Comparison of ENCODE assay signal across 8 mouse cellular contexts in the genomic region with DNA sequence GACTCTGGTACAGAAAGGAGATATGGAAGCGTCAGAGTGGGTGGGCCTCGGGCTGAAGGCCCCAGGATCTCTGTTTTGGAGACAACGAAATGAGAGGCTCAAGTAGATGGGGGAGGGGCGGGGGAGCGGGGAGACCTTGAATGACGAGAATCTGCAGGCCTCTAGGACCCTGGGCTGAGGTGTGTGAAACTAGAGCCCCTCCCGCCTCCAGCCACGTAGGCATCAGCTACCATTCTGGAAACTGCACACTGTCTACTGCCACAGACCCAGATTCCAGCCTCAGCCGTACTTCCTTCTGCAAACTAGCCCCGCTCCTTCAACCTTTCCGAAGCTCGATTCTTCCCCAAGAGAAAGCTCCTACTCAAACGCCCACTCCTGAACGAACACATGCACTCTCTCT. TPM values are rescaled to one million over a fixed set of nuclear protein-coding genes. Genes with fewer than 3 reads are reported as not detected.
DNase-seq lines count a peak whose midpoint lies in the region; ATAC-seq and TF ChIP-seq lines count a peak whose summit lies in the region.

No protein-coding gene starts in this region.

- ATAC-seq in cerebellum, adult (ENCODE audit: insufficient number of reproducible peaks, low FRiP score, low TSS enrichment) = no peak
- peak; percentile 72 for ATAC-seq in embryonic facial prominence, embryonic 12.5 days (ENCODE audit: insufficient number of reproducible peaks, insufficient read depth, low FRiP score, low TSS enrichment)
- peak; percentile 42; the same call in 1 of the 2 replicates for ATAC-seq in intestine, embryonic 15.5 days
- peak; percentile 84 for ATAC-seq in midbrain, postnatal 0 days (ENCODE audit: low FRiP score)

- H3K36me3 ChIP-seq in E14TG2a.4 (ENCODE audit: insufficient read depth, low read length) = no peaks in the 10 kb centered on the region
- peaks cover 27% of the 10 kb centered on the region for H3K36me3 ChIP-seq in embryonic facial prominence, embryonic 12.5 days
- no peaks in the 10 kb centered on the region for H3K36me3 ChIP-seq in intestine, embryonic 15.5 days
- peaks cover 20% of the 10 kb centered on the region for H3K36me3 ChIP-seq in midbrain, postnatal 0 days (ENCODE audit: insufficient read depth, low read length)

- H3K27ac ChIP-seq in embryonic facial prominence, embryonic 12.5 days = peak overlapping the region; percentile 99
- H3K27ac ChIP-seq in intestine, embryonic 15.5 days = peak overlapping the region; percentile 95; the same call in 1 of the 2 replicates
- H3K27ac ChIP-seq in midbrain, postnatal 0 days (ENCODE audit: low read depth, low read length) = peak overlapping the region; percentile 99

- H3K4me3 ChIP-seq in E14TG2a.4 (replicated peaks; ENCODE audit: low read length) = peak overlapping the region; percentile 82
- H3K4me3 ChIP-seq in embryonic facial prominence, embryonic 12.5 days = peak overlapping the region; percentile 87
- peak overlapping the region; percentile 81 for H3K4me3 ChIP-seq in intestine, embryonic 15.5 days (replicated peaks)
- H3K4me3 ChIP-seq in midbrain, postnatal 0 days (ENCODE audit: low read depth, low read length) = peak overlapping the region; percentile 67

- DNase-seq in cerebellum, adult 11 months = peak; percentile 46
- DNase-seq in midbrain, postnatal 0 days (ENCODE audit: low spot score) = peak; percentile 90
- DNase-seq in gastrocnemius, adult 8-10 months (ENCODE audit: low spot score in 2 of 2) = no peak
- no peak for DNase-seq in kidney, adult 8-10 months

- WGBS in embryonic facial prominence, embryonic 12.5 days = under 1% methylated on average over 13 of the region's 14 CpGs
- 9% methylated on average over 14 of the region's 14 CpGs for WGBS in intestine, embryonic 15.5 days
- 5% methylated on average over 14 of the region's 14 CpGs for WGBS in midbrain, postnatal 0 days

- peaks cover 72% of the 10 kb centered on the region for H3K4me1 ChIP-seq in E14TG2a.4 (replicated peaks; ENCODE audit: low read depth, low read length)
- H3K4me1 ChIP-seq in embryonic facial prominence, embryonic 12.5 days = peaks cover 24% of the 10 kb centered on the region
- peaks cover 23% of the 10 kb centered on the region for H3K4me1 ChIP-seq in intestine, embryonic 15.5 days (replicated peaks)
- H3K4me1 ChIP-seq in midbrain, postnatal 0 days (ENCODE audit: insufficient read depth, low read length) = peaks cover 14% of the 10 kb centered on the region

- H3K27me3 ChIP-seq in E14TG2a.4 (ENCODE audit: insufficient read depth, low read length) = peaks cover 52% of the 10 kb centered on the region
- H3K27me3 ChIP-seq in embryonic facial prominence, embryonic 12.5 days = no peaks in the 10 kb centered on the region
- H3K27me3 ChIP-seq in intestine, embryonic 15.5 days (replicated peaks) = peaks cover 15% of the 10 kb centered on the region; the same call in 1 of the 2 replicates
- no peaks in the 10 kb centered on the region for H3K27me3 ChIP-seq in midbrain, postnatal 0 days (ENCODE audit: insufficient read depth, low read length)

- peak overlapping the region; percentile 97 for H3K9ac ChIP-seq in embryonic facial prominence, embryonic 12.5 days
- H3K9ac ChIP-seq in intestine, embryonic 15.5 days = peak overlapping the region; percentile 83
- H3K9ac ChIP-seq in midbrain, postnatal 0 days (replicated peaks; ENCODE audit: low read length, poor library complexity, severe bottlenecking) = peak overlapping the region; percentile 95

- H3K9me3 ChIP-seq in E14TG2a.4 (ENCODE audit: low read length) = no peaks in the 10 kb centered on the region
- no peaks in the 10 kb centered on the region for H3K9me3 ChIP-seq in embryonic facial prominence, embryonic 12.5 days
- no peaks in the 10 kb centered on the region for H3K9me3 ChIP-seq in intestine, embryonic 15.5 days
- no peaks in the 10 kb centered on the region for H3K9me3 ChIP-seq in midbrain, postnatal 0 days (ENCODE audit: low read length)

- H3K4me2 ChIP-seq in embryonic facial prominence, embryonic 12.5 days (replicated peaks) = peak overlapping the region; percentile 76
- peak overlapping the region; percentile 95 for H3K4me2 ChIP-seq in intestine, embryonic 15.5 days (replicated peaks)
- peak overlapping the region; percentile 86 for H3K4me2 ChIP-seq in midbrain, postnatal 0 days (ENCODE audit: low read depth, low read length, poor library complexity, severe bottlenecking)

- no peak for TF ChIP-seq CTCF in E14TG2a.4 (conservative IDR thresholded peaks at IDR 0.05; ENCODE audit: low read length)
- no peak for TF ChIP-seq CTCF in midbrain, postnatal 0 days (IDR thresholded peaks at IDR 0.05)

RNA-seq across cellular contexts. Expression of a gene that starts 1.2 kb away (rescaled TPM):
- 61.7 and 68.9 TPM in 2 replicates for polyA plus RNA-seq in embryonic facial prominence, embryonic 12.5 days (2016; fragmentation: Nextera tagmentation; extraction: Ambion mirVana)
- 17.9 and 20.1 TPM in 2 replicates for polyA plus RNA-seq in intestine, embryonic 15.5 days (2015; fragmentation: Nextera tagmentation; extraction: Ambion mirVana)
- total RNA-seq in midbrain, postnatal 0 days (2014; rRNA removed) = 67.4 and 74.4 TPM in 2 replicates
- 9.8 and 11.2 TPM in 2 replicates for polyA plus RNA-seq in midbrain, postnatal 0 days (2015; fragmentation: Nextera tagmentation; extraction: Ambion mirVana)
- 1 to 10 TPM; 2.0 to 4.5 (median 3.3) TPM for total RNA-seq in gastrocnemius, adult 8-10 months (2022)

RNA-seq across cellular contexts. Expression of a gene that starts 7.5 kb away (rescaled TPM):
- 3.4 and 3.6 TPM in 2 replicates for polyA plus RNA-seq in embryonic facial prominence, embryonic 12.5 days (2016; fragmentation: Nextera tagmentation; extraction: Ambion mirVana)
- 0.99 and 1.1 TPM in 2 replicates for polyA plus RNA-seq in intestine, embryonic 15.5 days (2015; fragmentation: Nextera tagmentation; extraction: Ambion mirVana)
- total RNA-seq in midbrain, postnatal 0 days (2014; rRNA removed) = 198 and 225 TPM in 2 replicates
- polyA plus RNA-seq in midbrain, postnatal 0 days (2015; fragmentation: Nextera tagmentation; extraction: Ambion mirVana) = 38.3 and 39.3 TPM in 2 replicates
- total RNA-seq in gastrocnemius, adult 8-10 months (2022) = not detected

RNA-seq across cellular contexts. Expression of a gene that starts 16.2 kb away (rescaled TPM):
- polyA plus RNA-seq in embryonic facial prominence, embryonic 12.5 days (2016; fragmentation: Nextera tagmentation; extraction: Ambion mirVana) = 0.58 and 1.0 TPM in 2 replicates
- polyA plus RNA-seq in intestine, embryonic 15.5 days (2015; fragmentation: Nextera tagmentation; extraction: Ambion mirVana) = 1.2 and 1.3 TPM in 2 replicates
- 0.52 and 0.66 TPM in 2 replicates for total RNA-seq in midbrain, postnatal 0 days (2014; rRNA removed)
- polyA plus RNA-seq in midbrain, postnatal 0 days (2015; fragmentation: Nextera tagmentation; extraction: Ambion mirVana) = 0.23 and 1.1 TPM in 2 replicates
- total RNA-seq in gastrocnemius, adult 8-10 months (2022) = 1 to 10 TPM in 2 of 4 experiments, under 1 TPM in 2; 0.70 to 1.1 (median 1.0) TPM

RNA-seq across cellular contexts. Expression of a gene that starts 27.0 kb away (rescaled TPM):
- 157 and 166 TPM in 2 replicates for polyA plus RNA-seq in embryonic facial prominence, embryonic 12.5 days (2016; fragmentation: Nextera tagmentation; extraction: Ambion mirVana)
- 166 and 177 TPM in 2 replicates for polyA plus RNA-seq in intestine, embryonic 15.5 days (2015; fragmentation: Nextera tagmentation; extraction: Ambion mirVana)
- 9.4 and 16.7 TPM in 2 replicates for total RNA-seq in midbrain, postnatal 0 days (2014; rRNA removed)
- 15.0 and 16.0 TPM in 2 replicates for polyA plus RNA-seq in midbrain, postnatal 0 days (2015; fragmentation: Nextera tagmentation; extraction: Ambion mirVana)
- under 1 TPM; 0.31 to 0.51 (median 0.37) TPM for total RNA-seq in gastrocnemius, adult 8-10 months (2022)

RNA-seq across cellular contexts. Expression of a gene that starts 27.0 kb away (rescaled TPM):
- polyA plus RNA-seq in embryonic facial prominence, embryonic 12.5 days (2016; fragmentation: Nextera tagmentation; extraction: Ambion mirVana) = 191 and 197 TPM in 2 replicates
- 116 and 118 TPM in 2 replicates for polyA plus RNA-seq in intestine, embryonic 15.5 days (2015; fragmentation: Nextera tagmentation; extraction: Ambion mirVana)
- 218 and 219 TPM in 2 replicates for total RNA-seq in midbrain, postnatal 0 days (2014; rRNA removed)
- polyA plus RNA-seq in midbrain, postnatal 0 days (2015; fragmentation: Nextera tagmentation; extraction: Ambion mirVana) = 201 and 214 TPM in 2 replicates
- total RNA-seq in gastrocnemius, adult 8-10 months (2022) = 10 to 100 TPM; 44.3 to 48.1 (median 45.2) TPM

Comparison
In these comparisons a context has a peak if more than half of its experiments do, and no peak if none do; other contexts are left out.
1. DNase-seq: peak in cerebellum, adult 11 months (single experiment) and midbrain, postnatal 0 days (single experiment); none in gastrocnemius, adult 8-10 months (0 of 2) and kidney, adult 8-10 months (0 of 2).
2. Peak in every context shown above with its lines, with median percentiles within 50 percentile points of each other: H3K4me3 ChIP-seq, H3K27ac ChIP-seq, H3K4me2 ChIP-seq and H3K9ac ChIP-seq.